Mouse (Mus musculus): ENCODE measurements at regions not wholly inside any gene's neighbourhood (a gene's known extent, or its start where the extent isn't known, plus 50 kb on each side); places are given as distances from the start of the nearest gene placed in this dataset.

GRCm38 (mm10) chr1:154112500-154112899, 88.5 kb upstream of the Zfp648 start:
- ATAC-seq (replicated peaks; ENCODE audit: low read depth, poor library complexity, severe bottlenecking), result no peak

- no peak for ATAC-seq (replicated peaks; ENCODE audit: low read depth, poor library complexity, severe bottlenecking)
Measured at GRCm38 (mm10) chr1:154113291-154114050, 87.5 kb upstream of the Zfp648 start.

GRCm38 (mm10) chr1:154116188-154116710, 84.7 kb upstream of the Zfp648 start:
- no peak for ATAC-seq (replicated peaks; ENCODE audit: low read depth, poor library complexity, severe bottlenecking)

- ATAC-seq (replicated peaks; ENCODE audit: low read depth, poor library complexity, severe bottlenecking), result peak; percentile 5; the same call in 1 of the 2 replicates
Measured at GRCm38 (mm10) chr1:154117346-154117687, 83.7 kb upstream of the Zfp648 start.

- peak; percentile 85 for ATAC-seq (replicated peaks; ENCODE audit: low read depth, poor library complexity, severe bottlenecking)
Measured at GRCm38 (mm10) chr1:154117688-154118373, 83.2 kb upstream of the Zfp648 start.

- peak; percentile 73 for ATAC-seq (replicated peaks; ENCODE audit: low read depth, poor library complexity, severe bottlenecking)
Measured at GRCm38 (mm10) chr1:154118374-154119004, 82.5 kb upstream of the Zfp648 start.

GRCm38 (mm10) chr1:154119611-154120010, 81.4 kb upstream of the Zfp648 start:
- ATAC-seq (replicated peaks; ENCODE audit: low read depth, poor library complexity, severe bottlenecking), result no peak

- ATAC-seq (replicated peaks; ENCODE audit: low read depth, poor library complexity, severe bottlenecking), result no peak
Measured at GRCm38 (mm10) chr1:154120693-154121092, 80.3 kb upstream of the Zfp648 start.

GRCm38 (mm10) chr1:154124981-154125380, 76.0 kb upstream of the Zfp648 start:
- ATAC-seq (replicated peaks; ENCODE audit: low read depth, poor library complexity, severe bottlenecking), result no peak

GRCm38 (mm10) chr1:154126487-154126886, 74.5 kb upstream of the Zfp648 start:
- no peak for ATAC-seq (replicated peaks; ENCODE audit: low read depth, poor library complexity, severe bottlenecking)

- ATAC-seq (replicated peaks; ENCODE audit: low read depth, poor library complexity, severe bottlenecking), result no peak
Measured at GRCm38 (mm10) chr1:154139488-154139887, 61.5 kb upstream of the Zfp648 start.

- ATAC-seq (replicated peaks; ENCODE audit: low read depth, poor library complexity, severe bottlenecking), result no peak
Measured at GRCm38 (mm10) chr1:154143691-154144090, 57.3 kb upstream of the Zfp648 start.

- ATAC-seq (replicated peaks; ENCODE audit: low read depth, poor library complexity, severe bottlenecking), result no peak
Measured at GRCm38 (mm10) chr1:154147001-154147571, 53.9 kb upstream of the Zfp648 start.

GRCm38 (mm10) chr1:154148948-154149347, 52.0 kb upstream of the Zfp648 start:
- ATAC-seq (replicated peaks; ENCODE audit: low read depth, poor library complexity, severe bottlenecking), result no peak

- no peak for ATAC-seq (replicated peaks; ENCODE audit: low read depth, poor library complexity, severe bottlenecking)
Measured at GRCm38 (mm10) chr1:154149431-154150143, 51.4 kb upstream of the Zfp648 start.

- no peak for ATAC-seq (replicated peaks; ENCODE audit: low read depth, poor library complexity, severe bottlenecking)
Measured at GRCm38 (mm10) chr1:154150167-154150851, 50.7 kb upstream of the Zfp648 start.

Measured in common myeloid progenitor, adult 5-6 weeks (primary cell).